Mouse (Mus musculus): ENCODE results near the gene Dctd.
"Not testable (repeated sequence)": the region's sequence is repeated elsewhere in the genome, so short reads cannot be mapped to it uniquely, and the experiment has no call there.

Dctd gene

GRCm38 (mm10) chr8:48145766-48146165 lies 46.9 kb downstream of the Dctd start:
- no peak for DNase-seq (ENCODE audit: low spot score in 2 of 2)

- DNase-seq (ENCODE audit: low spot score in 2 of 2), result no peak
These were observed 47.6 kb downstream of the Dctd start for GRCm38 (mm10) chr8:48146449-48146848.

- no peak for DNase-seq (ENCODE audit: low spot score in 2 of 2)
These were observed 53.3 kb downstream of the Dctd start for GRCm38 (mm10) chr8:48152062-48152738.

- peak in 1 of 2 experiments; percentile 6 for DNase-seq (ENCODE audit: low spot score in 2 of 2)
These were observed 54.6 kb downstream of the Dctd start for GRCm38 (mm10) chr8:48153360-48154121.

- no peak for DNase-seq (ENCODE audit: low spot score in 2 of 2)
These were observed 58.8 kb downstream of the Dctd start for GRCm38 (mm10) chr8:48157718-48158117.

- DNase-seq (ENCODE audit: low spot score in 2 of 2), result no peak
These were observed 59.8 kb downstream of the Dctd start for GRCm38 (mm10) chr8:48158560-48159217.

GRCm38 (mm10) chr8:48177406-48177805 lies 78.5 kb downstream of the Dctd start:
- no peak for DNase-seq (ENCODE audit: low spot score in 2 of 2)

- DNase-seq (ENCODE audit: low spot score in 2 of 2), result no peak
These were observed 79.0 kb downstream of the Dctd start for GRCm38 (mm10) chr8:48177876-48178275.

GRCm38 (mm10) chr8:48178993-48179392 lies 80.1 kb downstream of the Dctd start:
- no peak for DNase-seq (ENCODE audit: low spot score in 2 of 2)

- not testable (repeated sequence) for DNase-seq (ENCODE audit: low spot score in 2 of 2)
These were observed 81.3 kb downstream of the Dctd start for GRCm38 (mm10) chr8:48180146-48180545.

- DNase-seq (ENCODE audit: low spot score in 2 of 2), result no peak
These were observed 82.1 kb downstream of the Dctd start for GRCm38 (mm10) chr8:48181000-48181399.

GRCm38 (mm10) chr8:48183758-48184157 lies 84.9 kb downstream of the Dctd start:
- DNase-seq (ENCODE audit: low spot score in 2 of 2), result no peak

- no peak for DNase-seq (ENCODE audit: low spot score in 2 of 2)
These were observed 89.7 kb downstream of the Dctd start for GRCm38 (mm10) chr8:48188586-48188985.

- no peak for DNase-seq (ENCODE audit: low spot score in 2 of 2)
These were observed 97.1 kb downstream of the Dctd start for GRCm38 (mm10) chr8:48195971-48196370.

GRCm38 (mm10) chr8:48199171-48199570 lies 100.3 kb downstream of the Dctd start:
- no peak for DNase-seq (ENCODE audit: low spot score in 2 of 2)

- DNase-seq (ENCODE audit: low spot score in 2 of 2), result no peak
These were observed 103.7 kb downstream of the Dctd start for GRCm38 (mm10) chr8:48202632-48203031.
